ENCODE assay signal across 22 mouse cellular contexts in genomic region chr11:97533653-97534052, GRCm38 (mm10). TPM values are rescaled to one million over a fixed set of nuclear protein-coding genes. Genes with fewer than 3 reads are reported as not detected.
A peak's percentile ranks its signal among the peaks of the same experiment; 100 is the strongest.
DNase-seq lines count a peak whose midpoint lies in the region; ATAC-seq and TF ChIP-seq lines count a peak whose summit lies in the region.
"Had no signal": no experiment of that assay in that cellular context is flagged by ENCODE, and none has a peak within 500 bp of the region (broad histone marks: within the 10 kb centered on the region; RNA-seq: fewer than 3 reads in every experiment).

No protein-coding gene starts in this region.

- H3K4me1 ChIP-seq in hindbrain, embryonic 11.5 days (replicated peaks; ENCODE audit: control insufficient read depth, insufficient read depth, low read length): peaks cover 18% of the 10 kb centered on the region; the same call in 1 of the 2 replicates
- H3K4me1 ChIP-seq in hindbrain, embryonic 10.5 days (replicated peaks): peaks cover 65% of the 10 kb centered on the region
- peaks cover 73% of the 10 kb centered on the region for H3K4me1 ChIP-seq in E14TG2a.4 (replicated peaks; ENCODE audit: low read depth, low read length)

- no peak overlapping the region for H3K27ac ChIP-seq in hindbrain, embryonic 11.5 days (ENCODE audit: low read depth, low read length)
- H3K27ac ChIP-seq in hindbrain, embryonic 10.5 days: no peak overlapping the region
- peak overlapping the region; percentile 53; the same call in 1 of the 2 replicates for H3K27ac ChIP-seq in layer of hippocampus, adult 2 months
- H3K27ac ChIP-seq: embryonic facial prominence, embryonic 15.5 days; forebrain, embryonic 15.5 days; heart, embryonic 10.5 days; intestine, embryonic 15.5 days had no signal

- no peak overlapping the region for H3K4me2 ChIP-seq in hindbrain, embryonic 11.5 days (replicated peaks; ENCODE audit: low read depth, low read length)

- H3K4me3 ChIP-seq in hindbrain, embryonic 11.5 days (ENCODE audit: low read depth, low read length): no peak overlapping the region
- no peak overlapping the region for H3K4me3 ChIP-seq in hindbrain, embryonic 10.5 days
- H3K4me3 ChIP-seq in layer of hippocampus, adult 2 months: no peak overlapping the region
- H3K4me3 ChIP-seq in E14TG2a.4 (replicated peaks; ENCODE audit: low read length): peak overlapping the region; percentile 84; the same call in 1 of the 2 replicates
- H3K4me3 ChIP-seq: erythroblast, embryonic 14.5 days had no signal

- no peak for ATAC-seq in hindbrain, embryonic 11.5 days (ENCODE audit: low FRiP score)
- ATAC-seq: forebrain, embryonic 15.5 days had no signal

- H3K9me3 ChIP-seq in hindbrain, embryonic 11.5 days (ENCODE audit: control insufficient read depth, low read length): no peaks in the 10 kb centered on the region
- no peaks in the 10 kb centered on the region for H3K9me3 ChIP-seq in hindbrain, embryonic 10.5 days
- no peaks in the 10 kb centered on the region for H3K9me3 ChIP-seq in E14TG2a.4 (ENCODE audit: low read length)
- H3K9me3 ChIP-seq: embryonic facial prominence, embryonic 15.5 days; forebrain, embryonic 15.5 days; heart, embryonic 10.5 days; intestine, embryonic 15.5 days had no signal

- 19% methylated on average over 6 of the region's 7 CpGs for WGBS in hindbrain, embryonic 11.5 days
- WGBS in hindbrain, embryonic 10.5 days: 19% methylated on average over 7 of the region's 7 CpGs

- no peak overlapping the region for H3K9ac ChIP-seq in hindbrain, embryonic 11.5 days (ENCODE audit: low read depth, low read length)
- H3K9ac ChIP-seq: embryonic facial prominence, embryonic 15.5 days; forebrain, embryonic 15.5 days; intestine, embryonic 15.5 days had no signal

- no peak for TF ChIP-seq CTCF in layer of hippocampus, adult 2 months (conservative IDR thresholded peaks at IDR 0.05)
- TF ChIP-seq CTCF in E14TG2a.4 (conservative IDR thresholded peaks at IDR 0.05; ENCODE audit: low read length): no peak

- H3K36me3 ChIP-seq in hindbrain, embryonic 11.5 days (ENCODE audit: control insufficient read depth, insufficient read depth, low read length): no peaks in the 10 kb centered on the region
- 0 out of 2 replicates have a peak, but pooled peaks cover 5% of the 10 kb centered on the region for H3K36me3 ChIP-seq in hindbrain, embryonic 10.5 days
- H3K36me3 ChIP-seq in E14TG2a.4 (ENCODE audit: insufficient read depth, low read length): peaks cover 21% of the 10 kb centered on the region
- H3K36me3 ChIP-seq: embryonic facial prominence, embryonic 15.5 days; heart, embryonic 10.5 days; intestine, embryonic 15.5 days had no signal

- DNase-seq in cerebellum, adult 9-11 months: peak; percentile 62
- DNase-seq in cerebellum, postnatal 36 days: no peak
- DNase-seq in hindbrain, embryonic 11.5 days (ENCODE audit: low spot score): peak; percentile 20
- no peak for DNase-seq in hindbrain, embryonic 10.5 days (ENCODE audit: low spot score)
- no peak for DNase-seq in layer of hippocampus, adult 2 months (ENCODE audit: low spot score in 2 of 2)
- no peak for DNase-seq in layer of hippocampus, postnatal 25 days (ENCODE audit: extremely low spot score in 1 of 2, low spot score in 1 of 2)
- DNase-seq in yolk sac, embryonic 10.5 days (ENCODE audit: low spot score): no peak
- DNase-seq: adrenal gland, adult 2 months; adrenal gland, postnatal 25 days; gastrocnemius, postnatal 10 days; heart, adult 18-20 months; heart, postnatal 10 days; heart, postnatal 4 days; kidney, adult 18-20 months had no signal

- H3K27me3 ChIP-seq in hindbrain, embryonic 11.5 days (ENCODE audit: control insufficient read depth, insufficient read depth, low read length): peaks cover 68% of the 10 kb centered on the region
- H3K27me3 ChIP-seq in hindbrain, embryonic 10.5 days (ENCODE audit: insufficient read depth, poor library complexity, severe bottlenecking): peaks cover 82% of the 10 kb centered on the region
- peaks cover 71% of the 10 kb centered on the region for H3K27me3 ChIP-seq in E14TG2a.4 (ENCODE audit: insufficient read depth, low read length)

RNA-seq across cellular contexts. Expression of gene 4933428G20Rik, which starts 33.5 kb away (rescaled TPM):
- 0.20 TPM in 1 of 2 replicates, not detected in the other for polyA plus RNA-seq in hindbrain, embryonic 11.5 days (2014; fragmentation: Nextera tagmentation; extraction: Ambion mirVana)
- 0.59 and 0.66 TPM in 2 replicates for polyA plus RNA-seq in hindbrain, embryonic 10.5 days (2016; fragmentation: Nextera tagmentation; extraction: Ambion mirVana)
- total RNA-seq in layer of hippocampus, adult 2 months (2021): under 1 TPM in 1 of 2 experiments, not detected in 1; 0.25 TPM
- total RNA-seq in layer of hippocampus, postnatal 25 days (2021): under 1 TPM in 1 of 2 experiments, not detected in 1; 0.20 TPM
- total RNA-seq: adrenal gland, postnatal 25 days; gastrocnemius, postnatal 10 days; gastrocnemius, postnatal 4 days; heart, adult 18-20 months; heart, postnatal 10 days; heart, postnatal 4 days had no signal
- polyA plus RNA-seq: erythroblast, embryonic 14.5 days; heart, embryonic 14.5 days had no signal

RNA-seq across cellular contexts. Expression of gene Srcin1, which starts 42.3 kb away (rescaled TPM):
- polyA plus RNA-seq in hindbrain, embryonic 11.5 days (2014; fragmentation: Nextera tagmentation; extraction: Ambion mirVana): 1.9 and 2.2 TPM in 2 replicates
- polyA plus RNA-seq in hindbrain, embryonic 10.5 days (2016; fragmentation: Nextera tagmentation; extraction: Ambion mirVana): 0.76 and 1.8 TPM in 2 replicates
- total RNA-seq in layer of hippocampus, adult 2 months (2021): 100 to 1,000 TPM; 226 to 232 TPM
- total RNA-seq in layer of hippocampus, postnatal 25 days (2021): 100 to 1,000 TPM; 260 to 270 TPM
- polyA plus RNA-seq: erythroblast, embryonic 14.5 days had no signal

Comparison
In these comparisons a context has a peak if more than half of its experiments do, and no peak if none do; other contexts are left out.
1. DNase-seq: peak in cerebellum, adult 9-11 months (single experiment) and hindbrain, embryonic 11.5 days (single experiment); none in cerebellum, postnatal 36 days (0 of 2), hindbrain, embryonic 10.5 days (single experiment), layer of hippocampus, adult 2 months (0 of 2), layer of hippocampus, postnatal 25 days (0 of 2) and yolk sac, embryonic 10.5 days (single experiment).